Mouse (Mus musculus): Measurements from ENCODE around the gene Slc27a4.

The Slc27a4 gene

DNA sequence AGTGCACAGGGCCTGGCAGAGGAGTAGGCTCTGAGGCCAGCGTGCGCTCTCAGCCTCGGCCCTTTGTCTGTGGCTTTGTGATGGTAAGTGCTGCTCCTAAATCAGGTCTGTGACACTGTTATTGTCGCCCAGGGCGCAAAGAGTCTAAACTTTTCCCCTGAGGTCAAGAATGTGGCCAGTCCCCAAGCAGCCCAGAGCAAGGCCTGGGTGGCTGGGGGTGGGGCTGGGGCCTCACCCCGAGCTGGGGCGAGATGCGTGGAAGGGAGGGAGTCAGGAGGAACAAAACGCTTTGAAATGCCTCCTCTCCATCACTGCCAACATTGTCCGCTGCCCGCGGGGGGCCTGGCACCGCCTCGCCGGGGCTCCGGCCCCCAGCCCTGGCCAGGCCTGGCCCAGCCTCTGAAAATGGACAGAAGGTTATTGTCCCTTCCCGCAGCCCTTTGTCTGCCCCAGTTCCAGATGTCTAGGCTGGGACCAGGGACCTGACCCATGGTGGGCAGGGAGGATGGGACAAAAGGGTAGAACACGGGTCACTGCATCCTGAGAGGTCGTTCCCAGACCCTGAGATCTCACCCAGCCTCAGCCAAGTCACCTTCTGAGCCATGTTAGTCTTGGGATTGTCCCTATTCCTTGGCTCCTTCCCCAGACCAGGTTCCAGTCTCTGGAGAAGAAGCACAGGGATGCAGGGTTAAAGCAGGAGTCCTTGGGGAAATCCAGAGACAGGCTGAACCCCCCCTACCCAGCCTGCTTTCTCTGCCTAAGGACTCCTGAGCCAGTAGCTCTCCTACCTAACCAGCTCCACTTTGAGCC lies 54.2 kb downstream of the Slc27a4 start:
- no peak for DNase-seq (ENCODE audit: low spot score)

DNA sequence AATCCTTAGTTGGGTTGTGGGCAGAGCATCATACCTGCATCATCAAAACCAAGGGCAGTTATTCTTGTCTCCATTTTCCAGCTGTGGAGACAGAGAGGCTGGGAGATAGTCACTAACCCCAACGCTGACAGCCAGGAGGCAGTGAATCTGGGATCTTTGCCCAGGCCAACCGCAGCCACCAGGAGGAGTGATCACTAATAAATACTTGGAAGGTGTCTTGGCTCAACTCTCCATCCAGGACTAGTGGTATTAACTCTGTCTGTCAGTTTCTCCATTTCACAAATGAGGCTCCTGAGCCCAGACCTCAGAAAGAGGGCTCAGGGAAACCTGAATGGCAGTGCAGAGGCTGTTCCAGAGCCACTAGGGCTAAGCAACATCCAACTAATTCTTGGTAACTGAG lies 54.9 kb downstream of the Slc27a4 start:
- no peak for DNase-seq (ENCODE audit: low spot score)

- no peak for DNase-seq (ENCODE audit: low spot score)
Observed at GRCm38 (mm10) chr2:29857967-29858366, 55.5 kb downstream of the Slc27a4 start.

GRCm38 (mm10) chr2:29858748-29859473 lies 56.5 kb downstream of the Slc27a4 start:
- DNase-seq (ENCODE audit: low spot score) = no peak

GRCm38 (mm10) chr2:29865125-29865524 lies 62.7 kb downstream of the Slc27a4 start:
- no peak for DNase-seq (ENCODE audit: low spot score)
